ENCODE assay signal across 9 mouse cellular contexts in genomic region chr10:116980888-116981287, GRCm38 (mm10). TPM values are rescaled to one million over a fixed set of nuclear protein-coding genes. Genes with fewer than 3 reads are reported as not detected.
A peak's percentile ranks its signal among the peaks of the same experiment; 100 is the strongest.
DNase-seq lines count a peak whose midpoint lies in the region; ATAC-seq and TF ChIP-seq lines count a peak whose summit lies in the region.
"Had no signal": no experiment of that assay in that cellular context is flagged by ENCODE, and none has a peak within 500 bp of the region (broad histone marks: within the 10 kb centered on the region; RNA-seq: fewer than 3 reads in every experiment).

No protein-coding gene starts in this region.

- no peaks in the 10 kb centered on the region for H3K4me1 ChIP-seq in G1E (ENCODE audit: insufficient read depth, low read depth, low read length)

- peak; percentile 61 for DNase-seq in kidney, postnatal 10 days
- DNase-seq in kidney, adult 11 months = no peak
- peak; percentile 55 for DNase-seq in CD4-positive, CD25-positive, alpha-beta regulatory T cell, adult 2 months (ENCODE audit: low read depth, low spot score)
- DNase-seq in G1E (ENCODE audit: low spot score) = no peak
- peak; percentile 61 to 68 for DNase-seq in kidney, postnatal 4 days
- DNase-seq in T-cell, adult 2 months (ENCODE audit: low spot score) = no peak
- no peak for DNase-seq in left cerebral cortex, adult 11 months (ENCODE audit: low spot score)
- no peak for DNase-seq in right cerebral cortex, adult 18-20 months

- peak; percentile 61; the same call in 1 of the 2 replicates for TF ChIP-seq CTCF in G1E (IDR thresholded peaks at IDR 0.05; ENCODE audit: low read depth, low read length)

- no peak overlapping the region for H3K4me3 ChIP-seq in G1E (ENCODE audit: low read depth, low read length)

- H3K9me3 ChIP-seq in G1E (replicated peaks) = no peaks in the 10 kb centered on the region

- ATAC-seq in G1E (ENCODE audit: extremely low read depth, insufficient number of reproducible peaks, low FRiP score, poor library complexity, severe bottlenecking) = no peak

- H3K27me3 ChIP-seq in G1E (ENCODE audit: insufficient read depth, low read length) = peaks cover 12% of the 10 kb centered on the region

- no peaks in the 10 kb centered on the region for H3K36me3 ChIP-seq in G1E (replicated peaks)

RNA-seq across cellular contexts. Expression of gene Best3, which starts 5.2 kb away (rescaled TPM):
- total RNA-seq in G1E (2014; fragmentation: Nextera tagmentation) = not detected in 2 replicates
- total RNA-seq in G1E (2017) = not detected in 2 replicates
- not detected in 2 replicates for polyA plus RNA-seq in G1E (2012)

RNA-seq across cellular contexts. Expression of gene Gm10271, which starts 8.5 kb away (rescaled TPM):
- not detected in 2 replicates for total RNA-seq in G1E (2014; fragmentation: Nextera tagmentation)
- not detected in 2 replicates for total RNA-seq in G1E (2017)
- polyA plus RNA-seq in G1E (2012) = not detected in 2 replicates
- polyA plus RNA-seq: macrophage had no signal

RNA-seq across cellular contexts. Expression of gene Rab3ip, which starts 30.3 kb away (rescaled TPM):
- total RNA-seq in G1E (2014; fragmentation: Nextera tagmentation) = 14.0 and 14.3 TPM in 2 replicates
- total RNA-seq in G1E (2017) = 14.4 and 18.8 TPM in 2 replicates
- polyA plus RNA-seq in G1E (2012) = 12.8 and 15.2 TPM in 2 replicates

Comparison
In these comparisons a context has a peak if more than half of its experiments do, and no peak if none do; other contexts are left out.
1. DNase-seq: peak in kidney, postnatal 10 days (single experiment), CD4-positive, CD25-positive, alpha-beta regulatory T cell, adult 2 months (single experiment) and kidney, postnatal 4 days (2 of 2); none in kidney, adult 11 months (single experiment), G1E (single experiment), T-cell, adult 2 months (single experiment), left cerebral cortex, adult 11 months (single experiment) and right cerebral cortex, adult 18-20 months (single experiment).